Mouse (Mus musculus): ENCODE data around the gene Fkbp3. TPM values are rescaled to one million over a fixed set of nuclear protein-coding genes. Genes with fewer than 3 reads are reported as not detected.
A peak's percentile ranks its signal among the peaks of the same experiment; 100 is the strongest.

Fkbp3 gene
- total RNA-seq, 2 experiments from 2014 or later = 204 to 219 TPM

DNA sequence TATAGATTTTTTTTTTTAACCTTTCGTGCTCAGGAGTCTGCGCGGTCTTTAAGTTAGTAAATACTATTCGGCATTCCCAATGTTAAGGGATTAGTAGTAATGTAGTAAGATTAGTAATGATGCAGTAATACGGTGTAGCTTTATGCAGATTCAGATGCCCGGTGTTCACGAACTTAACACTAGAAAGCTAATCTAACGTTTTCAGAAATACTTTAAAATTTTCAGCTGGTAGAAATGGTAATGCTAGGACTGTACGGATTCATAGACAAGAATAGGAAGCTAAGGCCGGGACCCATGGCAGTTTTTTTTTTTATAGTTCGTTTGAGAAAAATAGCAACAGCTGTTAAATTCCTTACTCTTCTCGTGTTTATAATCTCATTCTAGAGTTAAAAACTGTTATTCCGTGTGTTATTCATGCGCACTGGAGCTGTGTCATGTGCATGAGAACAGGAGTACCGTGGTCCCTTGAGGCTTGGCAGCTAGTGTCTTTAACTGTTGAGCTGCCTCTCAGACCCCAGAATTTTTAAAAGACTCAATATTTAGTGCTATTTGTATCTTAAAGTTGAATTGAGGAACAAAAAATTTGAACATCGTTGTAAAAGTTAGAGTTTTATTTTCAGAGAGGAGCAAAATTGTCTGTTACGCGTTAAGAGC is 36.8 kb downstream of the Fkbp3 start:
- DNase-seq = peak in 1 of 2 experiments; percentile 17
- intact Hi-C loops (cut with DNase I) = loop anchor here (5.0 kb wide), 2 partner anchors 35 to 70 kb away; partner anchors contain the start of genes Fkbp3, Klhl28 and Togaram1

DNA sequence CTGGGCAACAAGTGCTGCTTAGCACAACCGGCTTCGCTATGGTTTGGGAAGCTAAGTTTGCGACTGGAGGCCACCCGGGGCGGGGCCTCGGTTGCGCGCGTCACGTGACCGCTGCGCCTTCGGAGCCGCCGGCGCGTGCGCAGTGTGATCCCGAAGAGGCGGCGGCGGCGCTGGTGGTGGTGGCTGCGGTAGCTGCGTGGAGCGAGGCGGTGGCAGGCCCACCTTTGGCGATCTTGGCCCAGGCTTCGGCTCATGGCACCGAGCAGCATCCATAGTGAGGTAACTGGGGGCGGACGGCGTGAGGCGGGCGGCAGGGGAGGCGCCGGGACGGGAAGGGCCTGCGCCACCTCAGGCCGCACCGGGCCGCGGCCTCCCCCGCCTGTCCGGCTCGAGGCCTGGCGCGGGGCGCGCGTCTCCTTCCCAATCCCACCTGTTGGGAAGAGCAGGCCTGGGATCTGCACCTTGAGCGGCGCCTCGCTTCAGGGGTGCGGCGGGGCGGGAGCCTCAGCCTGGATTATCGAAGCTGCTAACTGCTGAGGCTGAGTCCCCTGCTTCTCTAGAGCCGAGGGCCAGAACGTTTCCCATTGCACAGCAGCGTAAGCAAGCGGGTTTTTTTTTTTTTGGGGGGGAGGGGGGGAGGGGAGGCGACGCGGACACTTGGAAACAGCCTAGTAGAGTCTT is 37.5 kb downstream of the Fkbp3 start, which contains the start of gene Prpf39:
Prpf39 (plus strand) TSS at position 144 of the 681 bp plus-strand sequence.
- intact Hi-C loops (cut with DNase I) = loop anchor here (5.0 kb wide), 2 partner anchors 36 to 69 kb away; partner anchors contain the start of genes Fkbp3, Klhl28 and Togaram1
- peak; percentile 95 to 96 for DNase-seq

DNA sequence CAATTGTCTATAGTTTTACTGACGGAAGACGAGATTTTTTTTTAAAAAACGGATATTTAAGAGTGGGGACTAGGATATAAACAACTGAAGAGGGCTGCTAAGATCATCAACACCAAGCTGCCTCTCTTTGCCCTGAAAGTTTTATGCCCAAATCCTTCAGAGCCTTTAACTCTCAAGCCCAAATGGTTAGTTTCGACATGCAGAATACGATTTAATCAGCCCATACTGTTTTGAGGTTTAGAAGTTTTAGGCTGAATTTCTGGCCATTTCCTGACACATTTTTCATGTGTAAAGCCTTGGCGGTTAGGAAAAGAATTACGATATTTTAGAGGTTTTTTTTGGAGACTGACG is 38.0 kb downstream of the Fkbp3 start:
- intact Hi-C loops (cut with DNase I) = loop anchor here (5.0 kb wide), 2 partner anchors 36 to 69 kb away; partner anchors contain the start of genes Fkbp3, Klhl28 and Togaram1
- no peak for DNase-seq

DNA sequence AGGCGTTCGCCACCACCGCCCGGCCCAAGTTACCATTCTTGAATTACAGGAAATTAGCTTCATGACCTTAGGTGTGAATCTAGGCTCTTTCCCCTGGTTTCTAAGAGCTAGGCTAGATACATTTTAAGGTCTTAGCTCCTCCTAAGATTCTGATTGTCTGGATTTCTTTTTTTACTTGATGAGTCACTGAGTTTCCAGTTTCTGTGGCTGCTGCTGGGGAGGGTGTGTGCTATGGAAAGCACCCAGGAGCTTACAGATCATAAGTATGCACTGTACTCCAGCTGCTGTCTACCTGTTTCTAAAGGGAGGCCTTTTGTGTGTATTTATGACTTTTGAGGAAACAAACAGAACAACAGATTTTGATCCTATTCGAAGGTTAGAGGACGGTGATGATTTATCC is 51.0 kb downstream of the Fkbp3 start:
- DNase-seq = no peak
- intact Hi-C loops (cut with DNase I) = no loop called here

Other genes starting within 250 kb of the Fkbp3 start
- gene Gm527, start 156.1 kb downstream of the Fkbp3 start, total RNA-seq (2021) = 1 to 10 TPM; 3.3 to 4.3 TPM
- 10 to 100 TPM; 14.9 to 15.9 TPM for gene Klhl28, start 108.5 kb downstream of the Fkbp3 start, total RNA-seq (2021)
- gene Togaram1, start 108.2 kb downstream of the Fkbp3 start, total RNA-seq (2021) = 10 to 100 TPM; 16.1 to 19.2 TPM
- 10 to 100 TPM; 18.9 to 20.1 TPM for gene Prpf39, start 37.7 kb downstream of the Fkbp3 start, total RNA-seq (2021)
- 1 to 10 TPM; 5.5 to 6.4 TPM for gene Fancm, start 1.6 kb upstream of the Fkbp3 start, total RNA-seq (2021)
- 1 to 10 TPM; 1.9 to 2.2 TPM for gene Mis18bp1, start 98.6 kb upstream of the Fkbp3 start, total RNA-seq (2021)
- gene Wdr20rt, start 151.5 kb upstream of the Fkbp3 start, total RNA-seq (2021) = not detected